Mouse (Mus musculus) naive thymus-derived CD4-positive, alpha-beta T cell, adult 5 months (primary cell): ENCODE measurements around the gene Magea2. TPM values are rescaled to one million over a fixed set of nuclear protein-coding genes. Genes with fewer than 3 reads are reported as not detected.

Source experiments
- polyA plus RNA-seq: library from polyadenylated mRNA; unstranded; fragments of 100-300 nt; shearing (Covaris generic); gene quantifications from one replicate; pipeline ENCODE4 v1.2.1, GENCODE M21; 2017

Gene Magea2
- polyA plus RNA-seq = not detected

GRCm38 (mm10) chrX:155093566-155093965 lies at the start of gene Magea2:
Magea2 (minus strand) TSS chrX:155093666.

DNA sequence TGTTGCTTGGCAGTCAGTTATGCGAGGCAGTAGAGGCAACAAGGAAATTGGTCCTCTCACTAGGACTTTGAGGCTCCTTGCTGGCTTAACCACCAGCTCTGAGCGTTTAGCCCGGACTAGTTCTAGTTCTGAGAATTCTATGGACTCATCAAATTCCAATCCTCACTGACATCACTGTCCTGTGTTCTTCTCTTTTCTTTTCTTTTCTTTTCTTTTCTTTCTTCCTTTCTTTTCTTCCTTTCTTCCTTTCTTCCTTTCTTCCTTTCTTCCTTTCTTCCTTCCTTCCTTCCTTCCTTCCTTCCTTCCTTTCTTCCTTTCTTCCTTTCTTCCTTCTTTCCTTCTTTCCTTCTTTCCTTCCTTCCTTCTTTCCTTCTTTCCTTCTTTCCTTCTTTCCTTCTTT lies 34.8 kb upstream of the Magea2 start, which contains the start of gene Cldn34b2:
Gene Cldn34b2 (minus strand): TSS at position 101 of the 400 bp plus-strand sequence.

DNA sequence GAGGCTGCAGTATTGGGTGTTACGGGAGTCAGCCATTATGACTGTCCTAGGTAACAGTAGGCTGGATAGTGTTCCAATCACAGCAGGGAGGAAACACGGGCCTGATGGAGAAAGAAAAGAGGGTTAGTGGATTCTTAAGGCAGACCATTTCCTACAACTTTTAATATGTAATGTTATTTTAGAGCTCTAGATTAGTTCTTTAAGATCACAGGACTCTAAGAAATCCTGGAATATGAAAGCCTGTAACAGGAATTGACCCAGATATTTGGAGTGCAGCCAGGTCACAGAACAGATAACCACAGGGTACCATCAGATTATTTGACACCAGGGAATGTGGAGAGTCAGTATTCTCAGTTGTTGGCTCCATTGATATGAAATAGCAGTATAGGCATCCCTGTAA lies 3.8 kb downstream of the Magea2 start, which contains the start of gene Magea1:
Gene Magea1 (minus strand): TSS at position 101 of the 400 bp plus-strand sequence.

GRCm38 (mm10) chrX:155063045-155063444 lies 30.4 kb downstream of the Magea2 start, which contains the start of gene Magea5:
Magea5 (minus strand) TSS chrX:155063145.

GRCm38 (mm10) chrX:154995750-154996149 lies 97.7 kb downstream of the Magea2 start, which contains the start of gene Magea8:
Magea8 (minus strand) TSS chrX:154995850.

Other genes with a start within 250 kb of the Magea2 start
- gene Cldn34b1, start 203.4 kb downstream of the Magea2 start, polyA plus RNA-seq = not detected
- gene Magea6, start 157.7 kb downstream of the Magea2 start, polyA plus RNA-seq = not detected
- not detected for gene Magea3, start 144.2 kb downstream of the Magea2 start, polyA plus RNA-seq
- not detected for gene Magea8, start 97.8 kb downstream of the Magea2 start, polyA plus RNA-seq
- not detected for gene Magea5, start 30.5 kb downstream of the Magea2 start, polyA plus RNA-seq
- not detected for gene Magea1, start 3.9 kb downstream of the Magea2 start, polyA plus RNA-seq
- not detected for gene Cldn34b2, start 34.7 kb upstream of the Magea2 start, polyA plus RNA-seq
- 344 TPM for gene Sat1, start 122.8 kb upstream of the Magea2 start, polyA plus RNA-seq
- 68.6 TPM for gene Acot9, start 168.8 kb upstream of the Magea2 start, polyA plus RNA-seq
- 17.8 TPM for gene Prdx4, start 247.1 kb upstream of the Magea2 start, polyA plus RNA-seq